Mouse (Mus musculus): Measurements from ENCODE around the gene Npas1.

GRCm38 (mm10) chr7:16474445-16474844, 3.1 kb downstream of the Npas1 start:
- TF ChIP-seq USF2 (IDR thresholded peaks at IDR 0.05; ENCODE audit: borderline replicate concordance in 1 of 2, insufficient read depth in 1 of 2, low read depth in 1 of 2, low read length in 2 of 2), result no peak
- no peak for TF ChIP-seq CTCF (IDR thresholded peaks at IDR 0.05 in 2 of 3, conservative IDR thresholded peaks at IDR 0.05 in 1 of 3; ENCODE audit: control insufficient read depth in 1 of 3, insufficient read depth in 1 of 3, low read depth in 2 of 3, low read length in 3 of 3, poor library complexity in 1 of 3, severe bottlenecking in 1 of 3)
- TF ChIP-seq POLR2AphosphoS5 (IDR thresholded peaks at IDR 0.05; ENCODE audit: borderline replicate concordance, low read depth, low read length), result no peak
- TF ChIP-seq POLR2A (IDR thresholded peaks at IDR 0.05; ENCODE audit: control insufficient read depth in 1 of 2, insufficient read depth in 1 of 2, low read depth in 1 of 2, low read length in 2 of 2, poor library complexity in 1 of 2), result no peak
